Comparison of ENCODE assay signal across 8 mouse cellular contexts in the genomic region with DNA sequence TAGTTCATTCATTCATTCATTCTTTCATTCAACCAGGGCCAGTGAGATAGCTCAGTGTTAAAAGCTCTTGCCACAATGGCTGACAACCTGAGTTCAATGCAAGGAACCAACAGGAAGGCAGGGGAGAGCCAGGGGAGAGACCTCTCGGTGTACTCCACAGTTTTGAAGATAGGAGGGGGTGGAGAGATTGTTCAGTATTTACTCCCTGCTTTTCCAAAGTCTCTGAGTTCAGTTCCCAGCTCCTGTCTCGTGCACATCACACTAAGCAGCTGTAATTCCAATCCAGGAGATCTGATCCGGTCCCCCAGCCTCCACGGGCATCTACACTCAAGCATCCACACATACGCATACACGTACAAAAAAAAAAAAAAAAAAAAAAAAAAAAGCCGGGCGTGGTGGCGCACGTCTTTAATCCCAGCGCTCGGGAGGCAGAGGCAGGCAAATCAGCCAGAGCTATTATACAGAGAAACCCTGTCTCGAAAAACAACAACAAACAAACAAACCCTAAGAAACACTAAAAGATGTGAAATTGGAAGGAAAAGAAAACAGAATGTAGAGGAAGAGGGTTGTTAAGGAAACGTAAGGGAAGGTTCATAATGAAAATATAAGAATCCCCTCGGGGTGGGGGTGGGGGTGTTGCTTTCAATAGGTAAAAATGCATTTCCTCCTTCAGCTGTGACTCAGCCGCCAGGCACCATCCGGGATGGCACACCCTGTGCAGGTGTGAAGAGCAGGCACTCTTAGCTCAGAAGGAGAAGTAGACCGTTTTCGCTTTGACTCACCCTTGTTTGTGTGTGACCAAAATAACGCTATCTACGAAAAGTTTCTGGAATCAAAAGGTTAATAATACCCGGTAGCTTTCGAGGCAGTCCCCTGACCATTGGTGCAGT. TPM values are rescaled to one million over a fixed set of nuclear protein-coding genes. Genes with fewer than 3 reads are reported as not detected.
A peak's percentile ranks its signal among the peaks of the same experiment; 100 is the strongest.
DNase-seq lines count a peak whose midpoint lies in the region; ATAC-seq and TF ChIP-seq lines count a peak whose summit lies in the region.

No protein-coding gene starts in this region.

- intact Hi-C loops in left cerebral cortex, adult 2 months (cut with DNase I): no loop called here
- intact Hi-C loops in left cerebral cortex, postnatal 10 days (cut with DNase I): no loop called here

- ATAC-seq in forebrain, embryonic 13.5 days: no peak
- ATAC-seq in limb, embryonic 13.5 days (ENCODE audit: low FRiP score, low read depth): no peak
- no peak for ATAC-seq in midbrain, embryonic 16.5 days

- peak overlapping the region; percentile 30 for H3K4me3 ChIP-seq in left cerebral cortex, adult 2 months
- H3K4me3 ChIP-seq in forebrain, embryonic 13.5 days: no peak overlapping the region
- H3K4me3 ChIP-seq in limb, embryonic 13.5 days: peak overlapping the region; percentile 33
- H3K4me3 ChIP-seq in midbrain, embryonic 16.5 days (ENCODE audit: low read depth, low read length): peak overlapping the region; percentile 14

- WGBS in forebrain, embryonic 13.5 days: 83% methylated on average over 23 of the region's 23 CpGs
- 58% methylated on average over 23 of the region's 23 CpGs for WGBS in limb, embryonic 13.5 days
- WGBS in midbrain, embryonic 16.5 days: 79% methylated on average over 23 of the region's 23 CpGs

- no peak overlapping the region for H3K9ac ChIP-seq in forebrain, embryonic 13.5 days
- H3K9ac ChIP-seq in limb, embryonic 13.5 days: 0 out of 2 replicates have a peak overlapping the region, but pooled peaks have one; percentile 25
- no peak overlapping the region for H3K9ac ChIP-seq in midbrain, embryonic 16.5 days (ENCODE audit: low read depth, low read length)

- H3K4me1 ChIP-seq in forebrain, embryonic 13.5 days: no peaks in the 10 kb centered on the region
- peaks cover 14% of the 10 kb centered on the region for H3K4me1 ChIP-seq in limb, embryonic 13.5 days
- no peaks in the 10 kb centered on the region for H3K4me1 ChIP-seq in midbrain, embryonic 16.5 days (ENCODE audit: control insufficient read depth, insufficient read depth, low read length)

- H3K27ac ChIP-seq in left cerebral cortex, adult 2 months: no peak overlapping the region
- H3K27ac ChIP-seq in forebrain, embryonic 13.5 days: no peak overlapping the region
- H3K27ac ChIP-seq in limb, embryonic 13.5 days: no peak overlapping the region
- H3K27ac ChIP-seq in midbrain, embryonic 16.5 days (ENCODE audit: low read length): no peak overlapping the region

- H3K36me3 ChIP-seq in forebrain, embryonic 13.5 days (ENCODE audit: poor library complexity, severe bottlenecking): no peaks in the 10 kb centered on the region
- no peaks in the 10 kb centered on the region for H3K36me3 ChIP-seq in limb, embryonic 13.5 days
- H3K36me3 ChIP-seq in midbrain, embryonic 16.5 days (ENCODE audit: control insufficient read depth, insufficient read depth, low read length): no peaks in the 10 kb centered on the region

- TF ChIP-seq CTCF in left cerebral cortex, adult 2 months (IDR thresholded peaks at IDR 0.05): no peak

- no peaks in the 10 kb centered on the region for H3K9me3 ChIP-seq in forebrain, embryonic 13.5 days (replicated peaks)
- H3K9me3 ChIP-seq in limb, embryonic 13.5 days: no peaks in the 10 kb centered on the region
- H3K9me3 ChIP-seq in midbrain, embryonic 16.5 days (replicated peaks; ENCODE audit: control insufficient read depth, low read length, poor library complexity, severe bottlenecking): no peaks in the 10 kb centered on the region

- H3K4me2 ChIP-seq in forebrain, embryonic 13.5 days: peak overlapping the region; percentile 22
- peak overlapping the region; percentile 63 for H3K4me2 ChIP-seq in limb, embryonic 13.5 days (replicated peaks)
- peak overlapping the region; percentile 43 for H3K4me2 ChIP-seq in midbrain, embryonic 16.5 days (ENCODE audit: low read length)

- DNase-seq in left cerebral cortex, adult 2 months (ENCODE audit: extremely low spot score in 1 of 2, low spot score in 2 of 2): no peak
- DNase-seq in left cerebral cortex, postnatal 10 days (ENCODE audit: extremely low spot score in 1 of 2, low spot score in 2 of 2): no peak
- peak; percentile 79 for DNase-seq in thymus, postnatal 4 days
- no peak for DNase-seq in testis, postnatal 14 days (ENCODE audit: low spot score)
- DNase-seq in cerebellum, postnatal 4 days (ENCODE audit: low spot score in 2 of 2): no peak

- no peaks in the 10 kb centered on the region for H3K27me3 ChIP-seq in forebrain, embryonic 13.5 days
- peaks cover 10% of the 10 kb centered on the region; the same call in 1 of the 2 replicates for H3K27me3 ChIP-seq in limb, embryonic 13.5 days
- H3K27me3 ChIP-seq in midbrain, embryonic 16.5 days (ENCODE audit: control insufficient read depth, insufficient read depth, low read depth, low read length): no peaks in the 10 kb centered on the region

RNA-seq across cellular contexts. Expression of gene Sub1, which starts 13.2 kb away (rescaled TPM):
- 100 to 1,000 TPM; 279 to 310 TPM for total RNA-seq in left cerebral cortex, adult 2 months (2021)
- total RNA-seq in left cerebral cortex, postnatal 10 days (2021): 100 to 1,000 TPM; 308 to 324 TPM
- 555 and 645 TPM in 2 replicates for polyA plus RNA-seq in forebrain, embryonic 13.5 days (2015; fragmentation: Nextera tagmentation; extraction: Ambion mirVana)
- 859 and 861 TPM in 2 replicates for polyA plus RNA-seq in limb, embryonic 13.5 days (2015; fragmentation: Nextera tagmentation; extraction: Ambion mirVana)
- 563 and 582 TPM in 2 replicates for polyA plus RNA-seq in midbrain, embryonic 16.5 days (2015; fragmentation: Nextera tagmentation; extraction: Ambion mirVana)
